In genomic region chr1:151274306-151274705, GRCm38 (mm10) we compare ENCODE assay signal across 35 mouse cellular contexts.
"Had no signal": no experiment of that assay in that cellular context is flagged by ENCODE, and none has a peak within 500 bp of the region (broad histone marks: within the 10 kb centered on the region; RNA-seq: fewer than 3 reads in every experiment).

No protein-coding gene starts in this region.

- H3K4me1 ChIP-seq: hindbrain, embryonic 10.5 days; hindbrain, embryonic 12.5 days; hindbrain, embryonic 13.5 days; hindbrain, embryonic 15.5 days; intestine, embryonic 15.5 days had no signal

- H3K36me3 ChIP-seq: heart, embryonic 12.5 days; heart, embryonic 13.5 days; heart, embryonic 15.5 days; hindbrain, embryonic 10.5 days; hindbrain, embryonic 12.5 days; hindbrain, embryonic 13.5 days; hindbrain, embryonic 15.5 days; intestine, embryonic 15.5 days; kidney, embryonic 15.5 days had no signal

- ATAC-seq: hindbrain, embryonic 16.5 days; hindbrain, postnatal 0 days; inflammation-experienced regulatory T-cells, adult 6 months; intestine, embryonic 15.5 days; intestine, embryonic 16.5 days; intestine, postnatal 0 days had no signal

- DNase-seq: heart, postnatal 10 days; heart, postnatal 14 days; heart, postnatal 36 days; heart, postnatal 4 days; kidney, adult 11 months; kidney, adult 18-20 months; kidney, adult 2 months; kidney, adult 8-10 months; kidney, adult 9 months; kidney, postnatal 10 days; kidney, postnatal 14 days; kidney, postnatal 25 days; kidney, postnatal 36 days; kidney, postnatal 4 days; layer of hippocampus, adult 9-11 months; layer of hippocampus, postnatal 36 days had no signal

- H3K9me3 ChIP-seq: heart, embryonic 12.5 days; heart, embryonic 13.5 days; heart, embryonic 15.5 days; hindbrain, embryonic 10.5 days; hindbrain, embryonic 12.5 days; hindbrain, embryonic 13.5 days; hindbrain, embryonic 15.5 days; intestine, embryonic 15.5 days; kidney, embryonic 15.5 days had no signal

- H3K27me3 ChIP-seq: heart, embryonic 12.5 days; heart, embryonic 13.5 days; heart, embryonic 15.5 days; hindbrain, embryonic 12.5 days; hindbrain, embryonic 13.5 days; hindbrain, embryonic 15.5 days; intestine, embryonic 15.5 days; kidney, embryonic 15.5 days had no signal

- H3K27ac ChIP-seq: heart, embryonic 13.5 days; heart, embryonic 15.5 days; hindbrain, embryonic 10.5 days; hindbrain, embryonic 12.5 days; hindbrain, embryonic 13.5 days; hindbrain, embryonic 14.5 days; hindbrain, embryonic 15.5 days; hindbrain, postnatal 0 days; intestine, embryonic 15.5 days; kidney, embryonic 15.5 days; kidney, postnatal 0 days; layer of hippocampus, adult 2 months; left cerebral cortex, adult 2 months had no signal

- H3K9ac ChIP-seq: heart, embryonic 12.5 days; heart, embryonic 13.5 days; heart, embryonic 15.5 days; hindbrain, embryonic 12.5 days; hindbrain, embryonic 13.5 days; hindbrain, embryonic 14.5 days; hindbrain, embryonic 15.5 days; intestine, embryonic 15.5 days; kidney, embryonic 15.5 days had no signal

- H3K4me2 ChIP-seq: heart, embryonic 11.5 days; heart, embryonic 12.5 days; heart, embryonic 13.5 days; heart, embryonic 15.5 days; hindbrain, embryonic 12.5 days; hindbrain, embryonic 13.5 days; hindbrain, embryonic 14.5 days; hindbrain, embryonic 15.5 days; intestine, embryonic 15.5 days; kidney, embryonic 15.5 days had no signal

- H3K4me3 ChIP-seq: heart, embryonic 12.5 days; heart, embryonic 13.5 days; heart, embryonic 15.5 days; hindbrain, embryonic 10.5 days; hindbrain, embryonic 12.5 days; hindbrain, embryonic 13.5 days; hindbrain, embryonic 15.5 days; intestine, embryonic 15.5 days; kidney, embryonic 15.5 days; layer of hippocampus, adult 2 months; left cerebral cortex, adult 2 months had no signal
